In the genomic region with DNA sequence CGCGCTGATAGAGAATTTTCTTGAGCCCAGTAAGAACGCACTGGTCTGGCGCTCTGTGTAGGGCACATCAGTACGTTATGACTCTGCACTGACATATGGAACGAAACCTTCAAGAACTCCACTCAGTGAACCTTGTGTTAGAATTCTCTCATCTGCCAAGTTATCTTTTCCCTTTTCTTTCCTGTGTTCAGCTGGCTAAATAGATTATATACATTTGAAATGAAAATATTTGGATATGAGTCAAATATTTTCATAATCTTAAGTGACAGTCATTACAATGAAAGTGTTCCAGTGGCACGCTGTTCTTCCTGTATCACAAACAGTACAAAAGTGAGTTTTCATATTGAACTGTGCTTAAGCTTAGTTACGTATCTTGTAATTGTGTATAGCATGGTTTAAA, we compare ENCODE assay signal across 27 mouse cellular contexts. TPM values are rescaled to one million over a fixed set of nuclear protein-coding genes. Genes with fewer than 3 reads are reported as not detected.
"Had no signal": no experiment of that assay in that cellular context is flagged by ENCODE, and none has a peak within 500 bp of the region (broad histone marks: within the 10 kb centered on the region; RNA-seq: fewer than 3 reads in every experiment).

No protein-coding gene starts in this region.

- H3K36me3 ChIP-seq: embryonic facial prominence, embryonic 15.5 days had no signal

- H3K9ac ChIP-seq: embryonic facial prominence, embryonic 12.5 days; embryonic facial prominence, embryonic 13.5 days; embryonic facial prominence, embryonic 15.5 days; forebrain, embryonic 12.5 days; forebrain, embryonic 13.5 days; forebrain, embryonic 15.5 days; forebrain, postnatal 0 days had no signal

- H3K27ac ChIP-seq: embryonic facial prominence, embryonic 10.5 days; embryonic facial prominence, embryonic 12.5 days; embryonic facial prominence, embryonic 13.5 days; embryonic facial prominence, embryonic 15.5 days; forebrain, embryonic 10.5 days; forebrain, embryonic 12.5 days; forebrain, embryonic 13.5 days; forebrain, embryonic 15.5 days; gastrocnemius, adult 2 months; heart, adult 2 months had no signal

- H3K4me1 ChIP-seq: embryonic facial prominence, embryonic 10.5 days; embryonic facial prominence, embryonic 12.5 days; embryonic facial prominence, embryonic 13.5 days; embryonic facial prominence, embryonic 15.5 days; forebrain, embryonic 10.5 days; forebrain, embryonic 12.5 days; forebrain, embryonic 13.5 days; forebrain, embryonic 15.5 days had no signal

- H3K9me3 ChIP-seq: embryonic facial prominence, embryonic 10.5 days; embryonic facial prominence, embryonic 12.5 days; embryonic facial prominence, embryonic 13.5 days; embryonic facial prominence, embryonic 15.5 days; forebrain, embryonic 10.5 days; forebrain, embryonic 12.5 days; forebrain, embryonic 13.5 days; forebrain, embryonic 15.5 days had no signal

- DNase-seq: cerebellum, adult 9-10 months; cerebellum, adult 9-11 months; cerebellum, postnatal 10 days; cerebellum, postnatal 14 days; cerebellum, postnatal 25 days; cerebellum, postnatal 36 days; embryo, embryonic 11 days; forebrain, postnatal 0 days; gastrocnemius, adult 2 months; gastrocnemius, postnatal 10 days; gastrocnemius, postnatal 14 days; gastrocnemius, postnatal 25 days; gastrocnemius, postnatal 36 days; heart, adult 11 months; heart, adult 18-20 months; heart, adult 2 months had no signal

- H3K27me3 ChIP-seq: embryonic facial prominence, embryonic 12.5 days; embryonic facial prominence, embryonic 13.5 days; embryonic facial prominence, embryonic 15.5 days; forebrain, embryonic 12.5 days; forebrain, embryonic 13.5 days; forebrain, embryonic 15.5 days had no signal

- H3K4me3 ChIP-seq: embryonic facial prominence, embryonic 10.5 days; embryonic facial prominence, embryonic 12.5 days; embryonic facial prominence, embryonic 13.5 days; embryonic facial prominence, embryonic 15.5 days; erythroblast, embryonic 14.5 days; forebrain, embryonic 10.5 days; forebrain, embryonic 12.5 days; forebrain, embryonic 13.5 days; forebrain, embryonic 15.5 days; gastrocnemius, adult 2 months; heart, adult 2 months had no signal

RNA-seq across cellular contexts. Expression of gene P4ha3, which starts 13.0 kb away (rescaled TPM):
- total RNA-seq: common myeloid progenitor, adult 5-6 weeks; granulocyte monocyte progenitor cell, adult 5-6 weeks had no signal
- polyA plus RNA-seq: erythroblast, embryonic 14.5 days had no signal
